Mouse (Mus musculus): ENCODE data around the gene Nrp2. TPM values are rescaled to one million over a fixed set of nuclear protein-coding genes. Genes with fewer than 3 reads are reported as not detected.

Nrp2 gene
- polyA plus RNA-seq, 2 experiments from 2014 or later: 0.19 TPM; not detected in 1

- ATAC-seq: no peak
Measured at GRCm38 (mm10) chr1:62704889-62705516, 1.9 kb downstream of the Nrp2 start.

DNA sequence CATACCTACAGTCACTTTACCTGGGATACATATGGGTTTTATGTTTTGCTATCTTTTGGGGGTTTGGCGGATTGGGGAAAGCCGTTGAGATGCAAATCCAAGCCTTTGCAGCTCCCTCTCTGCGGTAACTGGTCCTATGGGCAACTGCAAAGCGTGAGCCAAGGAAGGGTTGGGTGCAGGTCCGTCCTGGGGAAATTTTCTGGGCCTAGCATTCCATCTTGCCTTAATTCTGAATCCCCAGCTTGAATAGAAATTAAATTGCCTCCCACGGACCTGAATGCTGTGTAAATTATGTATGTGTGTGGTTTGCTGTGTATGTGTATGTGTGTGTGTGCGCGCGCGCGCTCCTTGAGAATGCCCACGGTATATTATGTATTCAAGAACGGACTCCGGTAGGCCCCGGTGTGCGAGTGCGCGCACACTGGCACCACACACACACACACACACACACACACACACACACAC, 2.5 kb downstream of the Nrp2 start:
- ATAC-seq: no peak

- no peak for ATAC-seq
Measured at GRCm38 (mm10) chr1:62706085-62707021, 3.3 kb downstream of the Nrp2 start.

DNA sequence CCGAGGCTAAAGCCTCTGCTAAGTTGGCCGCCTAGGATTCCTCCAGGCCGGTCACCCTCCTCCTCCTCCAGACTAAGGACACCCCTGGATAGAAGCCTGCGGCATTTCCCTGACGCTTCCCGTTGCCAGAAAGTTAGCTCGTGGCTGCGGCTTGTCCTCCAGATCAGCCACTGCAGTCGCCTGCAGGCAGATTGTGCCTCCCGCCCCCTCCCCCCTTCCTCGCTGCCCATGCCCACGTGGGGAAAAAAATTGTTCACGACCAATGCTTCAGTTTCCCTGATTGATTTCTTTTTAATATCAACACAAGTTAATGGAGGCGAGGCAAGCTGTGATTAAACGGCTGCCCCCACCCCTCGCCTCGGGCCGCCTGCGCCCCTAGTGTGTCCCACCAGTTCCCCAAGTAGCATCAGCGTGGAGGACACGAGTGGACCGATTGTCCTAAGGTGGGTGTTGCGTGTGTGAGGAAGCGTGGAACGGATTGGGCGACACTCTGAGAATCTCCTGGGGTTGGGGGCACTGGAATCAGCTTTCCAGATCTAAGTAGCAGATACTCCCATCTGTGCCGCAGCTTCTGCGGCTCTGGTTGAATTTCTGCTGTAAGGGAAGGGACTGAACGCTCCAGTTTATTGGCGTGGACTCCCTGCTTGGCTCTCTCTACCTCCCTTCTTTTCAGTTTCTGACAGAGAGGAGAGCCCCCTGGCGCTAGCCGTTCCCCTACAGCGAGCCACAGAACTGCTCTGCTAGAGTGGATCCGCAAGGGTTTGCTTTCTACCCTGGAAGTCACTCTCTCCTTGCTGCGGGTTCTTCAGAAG, 4.2 kb downstream of the Nrp2 start:
- ATAC-seq: no peak

- no peak for ATAC-seq
Measured at GRCm38 (mm10) chr1:62707913-62708860, 5.1 kb downstream of the Nrp2 start.

- ATAC-seq: no peak
Measured at GRCm38 (mm10) chr1:62709770-62710335, 6.8 kb downstream of the Nrp2 start.

DNA sequence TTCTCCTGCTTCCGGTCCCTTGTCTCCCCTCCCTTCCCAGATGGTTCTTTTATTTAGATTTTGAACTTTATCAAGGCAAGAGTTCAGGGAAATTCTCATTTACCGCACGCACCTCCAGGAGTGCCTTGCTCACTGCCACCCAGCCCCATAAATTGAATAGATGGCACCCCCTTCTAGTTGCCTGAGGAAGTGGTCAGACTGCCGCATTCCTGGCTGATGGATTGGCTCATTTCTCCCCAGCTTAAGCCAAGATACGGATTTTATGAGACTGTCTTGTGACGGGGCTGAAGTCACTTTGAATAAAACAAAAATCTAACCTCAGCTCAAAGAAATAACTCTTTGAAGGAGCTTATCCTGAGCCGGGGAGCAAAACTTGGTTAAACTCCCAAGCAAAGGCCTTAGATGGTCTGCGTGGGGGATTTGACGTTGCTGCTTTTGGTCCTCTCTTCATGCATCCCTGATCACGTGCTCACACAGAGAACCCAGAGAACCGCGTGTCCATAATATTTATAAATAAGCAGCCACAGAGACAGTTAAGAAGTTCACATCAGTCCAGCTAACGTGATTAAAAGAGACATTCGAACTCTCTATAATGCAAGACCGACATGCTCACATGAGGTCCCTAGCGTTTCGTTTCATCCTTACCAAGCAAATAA, 10.1 kb downstream of the Nrp2 start:
- no peak for ATAC-seq

GRCm38 (mm10) chr1:62715004-62715403, 11.9 kb downstream of the Nrp2 start:
- no peak for ATAC-seq

DNA sequence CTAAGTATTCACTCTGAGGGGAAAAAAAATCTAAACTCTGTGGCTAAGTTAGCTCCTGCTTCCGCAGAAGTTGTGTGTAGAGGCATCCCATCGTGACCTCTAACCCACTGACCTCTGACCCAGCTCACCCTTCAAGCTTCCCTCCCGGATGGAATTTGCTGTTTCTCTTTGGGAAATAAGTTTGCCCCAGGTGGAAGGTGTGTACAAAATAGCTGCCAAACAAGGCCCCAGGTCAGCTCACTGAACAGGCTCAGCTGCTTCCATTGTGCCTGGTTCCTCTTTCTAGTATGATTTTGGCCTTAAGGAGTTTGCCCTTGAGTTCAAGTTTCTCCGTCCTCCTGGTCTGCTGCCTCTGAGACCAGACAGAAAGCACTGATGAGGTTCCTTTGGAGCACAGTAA, 12.6 kb downstream of the Nrp2 start:
- ATAC-seq: no peak

DNA sequence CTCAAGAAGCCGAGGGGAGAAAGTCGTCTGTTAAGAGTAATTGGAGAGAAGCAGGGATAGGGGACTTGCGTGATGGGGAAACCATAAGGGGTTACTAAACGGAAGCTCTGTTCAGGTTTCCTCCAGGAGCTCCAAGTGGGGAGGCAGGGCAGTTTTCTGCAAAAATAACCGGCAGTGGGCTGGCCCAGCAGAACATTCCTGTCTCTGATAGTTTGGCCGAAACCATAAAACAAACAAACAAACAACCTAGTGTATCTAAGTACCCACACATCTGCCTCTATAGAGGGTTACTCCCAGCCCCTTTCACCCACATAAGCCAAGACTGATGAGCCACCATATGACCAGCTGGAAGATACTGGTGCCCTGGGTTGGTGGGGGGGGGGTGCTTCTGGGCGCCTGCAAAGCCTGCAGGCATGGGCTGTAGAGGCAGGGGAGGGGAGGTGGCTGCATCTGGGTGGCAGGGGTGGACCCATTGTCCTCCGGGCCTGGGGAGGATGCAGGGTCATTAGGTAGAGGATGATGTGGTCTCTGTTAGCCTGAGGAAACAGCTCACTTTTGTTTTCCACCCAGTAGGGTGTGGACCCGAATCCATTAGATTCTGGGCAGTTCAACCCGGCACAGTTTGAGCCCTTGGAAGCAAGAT, 13.9 kb downstream of the Nrp2 start:
- no peak for ATAC-seq

DNA sequence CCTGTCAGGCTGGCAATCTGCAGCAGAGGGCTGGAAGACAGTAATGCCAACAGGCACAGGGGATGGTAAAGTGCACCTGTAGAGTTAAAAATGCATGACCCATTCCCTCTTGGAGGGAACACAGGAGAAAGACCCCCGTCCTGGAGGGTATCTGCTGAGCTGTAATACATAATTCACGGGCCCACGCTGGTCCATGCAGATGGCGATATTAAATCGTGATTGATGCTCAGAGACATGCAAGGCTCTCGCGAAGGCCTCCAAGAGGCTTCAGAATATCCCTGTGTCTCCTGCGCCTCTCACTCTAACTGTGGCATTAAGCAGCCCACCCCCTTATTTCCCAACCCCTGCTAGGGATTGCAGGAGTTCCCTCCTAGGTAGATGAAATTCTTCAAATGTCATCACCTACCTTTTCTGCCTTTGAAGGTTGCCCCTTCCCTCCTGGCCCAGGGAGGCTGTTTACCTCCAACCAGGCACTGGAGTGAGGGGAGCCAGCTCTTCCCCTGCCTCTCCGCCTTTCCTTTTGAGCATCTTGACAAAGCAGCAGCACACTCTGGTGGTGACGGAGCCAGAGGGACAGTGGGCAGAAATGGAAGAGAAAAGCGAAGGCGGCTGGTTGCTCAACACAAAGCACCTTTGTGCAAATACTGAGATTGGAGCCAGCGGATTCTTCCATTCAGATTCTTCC, 14.6 kb downstream of the Nrp2 start:
- ATAC-seq: no peak

GRCm38 (mm10) chr1:62718237-62718571, 15.1 kb downstream of the Nrp2 start:
- no peak for ATAC-seq

GRCm38 (mm10) chr1:62718750-62719149, 15.7 kb downstream of the Nrp2 start:
- ATAC-seq: no peak

DNA sequence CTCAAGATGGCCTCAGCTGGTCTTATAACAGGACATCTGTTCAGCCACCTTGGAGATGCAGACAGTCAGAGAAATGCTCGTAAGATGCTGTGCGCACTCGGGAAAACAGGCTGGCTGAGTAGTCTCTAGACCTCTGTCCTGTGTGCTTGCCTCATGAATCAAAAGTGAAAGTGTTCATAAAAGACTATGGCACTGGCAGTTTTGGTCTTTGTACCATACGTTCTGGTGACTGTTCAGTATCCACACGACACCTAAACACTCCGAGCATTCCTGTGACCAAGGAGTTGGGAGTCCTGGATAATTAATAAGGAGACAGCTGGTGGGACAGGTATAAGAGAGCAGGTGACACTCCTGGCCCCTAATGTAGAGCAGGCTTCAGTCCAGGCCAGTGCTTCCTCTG, 16.7 kb downstream of the Nrp2 start:
- no peak for ATAC-seq

GRCm38 (mm10) chr1:62720176-62720575, 17.1 kb downstream of the Nrp2 start:
- no peak for ATAC-seq

DNA sequence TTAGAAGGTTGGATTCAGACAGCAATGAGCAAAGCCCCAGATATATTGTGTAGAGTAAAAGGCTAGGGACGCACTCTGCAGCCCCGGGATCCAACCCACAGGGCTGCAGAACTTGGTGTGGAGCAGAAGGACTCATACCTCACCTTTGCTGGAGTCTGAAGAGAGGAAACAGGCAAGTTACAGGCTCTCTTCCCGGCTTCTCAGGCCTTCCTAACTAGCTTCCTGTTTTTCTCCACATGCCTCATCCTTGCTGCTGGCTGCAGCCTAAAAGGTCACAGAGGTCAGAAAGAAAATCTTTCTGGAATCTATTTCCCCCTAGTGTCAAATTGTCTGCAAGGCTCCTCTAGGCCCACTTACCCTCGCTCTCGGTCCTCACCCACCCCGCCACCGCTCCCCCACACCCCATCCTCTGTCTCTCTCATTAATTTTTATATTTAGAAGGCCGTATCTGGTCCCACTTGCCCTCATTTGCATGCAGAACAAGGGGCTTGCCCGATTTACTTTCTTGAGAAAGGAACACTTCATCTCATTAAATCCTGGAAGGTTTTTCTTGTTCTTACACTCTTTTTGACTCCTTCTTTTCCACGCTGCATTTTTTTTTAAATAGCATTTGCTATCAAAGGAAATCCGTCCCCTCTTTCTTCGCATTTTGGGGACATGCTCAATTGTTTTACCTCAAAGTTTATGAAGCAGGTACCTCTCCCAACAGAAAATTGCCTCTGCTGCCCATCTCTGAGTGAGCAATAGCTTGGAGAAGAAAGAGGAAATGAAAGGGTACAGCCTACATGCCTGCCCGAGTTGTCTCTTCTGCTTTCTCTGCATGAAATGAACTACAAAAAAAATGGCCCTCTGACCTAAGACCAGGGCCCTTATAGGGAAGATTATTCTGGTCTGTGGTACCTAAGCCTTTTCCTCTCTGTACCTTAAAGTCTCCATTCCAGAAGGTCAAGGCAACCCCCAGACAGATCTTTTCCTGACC, 17.9 kb downstream of the Nrp2 start:
- no peak for ATAC-seq

GRCm38 (mm10) chr1:62721706-62722187, 18.7 kb downstream of the Nrp2 start:
- no peak for ATAC-seq

DNA sequence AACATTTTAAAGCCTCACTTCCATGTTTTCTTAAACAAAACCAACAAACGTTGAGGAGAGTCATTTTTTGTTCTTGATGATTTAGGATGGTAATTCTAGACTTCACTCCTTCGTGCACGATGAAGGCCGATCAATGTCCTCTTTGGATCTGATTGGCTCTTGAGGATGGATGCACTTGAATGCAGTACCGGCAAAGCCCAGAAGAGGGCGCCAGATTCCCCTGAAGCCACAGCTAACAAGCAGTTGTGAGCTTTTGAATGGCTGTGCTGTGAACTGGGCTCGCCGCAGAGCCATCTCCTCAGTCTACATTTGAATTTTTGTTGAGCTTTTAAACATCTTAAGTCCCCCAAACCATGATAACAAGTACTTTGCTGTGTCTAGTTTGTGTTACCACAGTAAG, 19.4 kb downstream of the Nrp2 start:
- ATAC-seq: no peak

GRCm38 (mm10) chr1:62723891-62724290, 20.8 kb downstream of the Nrp2 start:
- no peak for ATAC-seq

Data from activated CD4-positive, CD25-positive, alpha-beta regulatory T cell, adult 4 months (primary cell).